Mouse (Mus musculus): ENCODE measurements around the gene A2ml1. TPM values are rescaled to one million over a fixed set of nuclear protein-coding genes. Genes with fewer than 3 reads are reported as not detected.

The A2ml1 gene
- polyA plus RNA-seq, 2 experiments, result not detected

GRCm38 (mm10) chr6:128599555-128599954 is 18.1 kb upstream of the A2ml1 start:
- WGBS, result 61% methylated on average over 4 of the region's 4 CpGs
- Histone ChIP-seq H3K9ac (ENCODE audit: low read depth, low read length, severe bottlenecking) (no peak overlapping the region), H3K36me3 (ENCODE audit: control insufficient read depth, insufficient read depth, low read length) (no peaks in the 10 kb centered on the region), H3K4me2 (replicated peaks; ENCODE audit: low read depth, low read length, severe bottlenecking) (no peak overlapping the region), H3K9me3 (ENCODE audit: control insufficient read depth, low read length) (no peaks in the 10 kb centered on the region), H3K4me1 (ENCODE audit: control insufficient read depth, insufficient read depth, low read length) (peaks cover 2% of the 10 kb centered on the region; the same call in 1 of the 2 replicates), H3K4me3 (replicated peaks; ENCODE audit: low read length) (no peak overlapping the region), H3K27ac (replicated peaks; ENCODE audit: low read depth, low read length) (no peak overlapping the region), H3K27me3 (ENCODE audit: control insufficient read depth, insufficient read depth, low read length) (no peaks in the 10 kb centered on the region)
- no peak for TF ChIP-seq POLR2A (IDR thresholded peaks at IDR 0.05; ENCODE audit: borderline replicate concordance, extremely low read depth, insufficient read depth, insufficient read length)
- ATAC-seq (ENCODE audit: low FRiP score, low read depth), result no peak
- DNase-seq (ENCODE audit: low spot score), result no peak

GRCm38 (mm10) chr6:128598256-128599047 is 17.0 kb upstream of the A2ml1 start:
- Histone ChIP-seq H3K9me3 (ENCODE audit: control insufficient read depth, low read length) (no peaks in the 10 kb centered on the region), H3K4me3 (replicated peaks; ENCODE audit: low read length) (no peak overlapping the region), H3K36me3 (ENCODE audit: control insufficient read depth, insufficient read depth, low read length) (no peaks in the 10 kb centered on the region), H3K27ac (replicated peaks; ENCODE audit: low read depth, low read length) (no peak overlapping the region), H3K27me3 (ENCODE audit: control insufficient read depth, insufficient read depth, low read length) (no peaks in the 10 kb centered on the region), H3K4me2 (replicated peaks; ENCODE audit: low read depth, low read length, severe bottlenecking) (no peak overlapping the region), H3K4me1 (ENCODE audit: control insufficient read depth, insufficient read depth, low read length) (peaks cover 2% of the 10 kb centered on the region; the same call in 1 of the 2 replicates), H3K9ac (ENCODE audit: low read depth, low read length, severe bottlenecking) (no peak overlapping the region)
- TF ChIP-seq POLR2A (IDR thresholded peaks at IDR 0.05; ENCODE audit: borderline replicate concordance, extremely low read depth, insufficient read depth, insufficient read length), result no peak
- ATAC-seq (ENCODE audit: low FRiP score, low read depth) (no peak), DNase-seq (ENCODE audit: low spot score) (no peak)
- WGBS, result 49% methylated on average over 2 of the region's 2 CpGs

- ATAC-seq (ENCODE audit: low FRiP score, low read depth) (peak; percentile 92), DNase-seq (ENCODE audit: low spot score) (peak; percentile 84)
- H3K4me1 ChIP-seq (ENCODE audit: control insufficient read depth, insufficient read depth, low read length), result peaks cover 2% of the 10 kb centered on the region; the same call in 1 of the 2 replicates
- H3K4me3 ChIP-seq (replicated peaks; ENCODE audit: low read length), result peak overlapping the region; percentile 25
- WGBS, result 10% methylated on average over 9 of the region's 9 CpGs
- H3K36me3 ChIP-seq (ENCODE audit: control insufficient read depth, insufficient read depth, low read length), result no peaks in the 10 kb centered on the region
- H3K4me2 ChIP-seq (replicated peaks; ENCODE audit: low read depth, low read length, severe bottlenecking), result peak overlapping the region; percentile 51
- peak overlapping the region; percentile 43; the same call in 1 of the 2 replicates for H3K27ac ChIP-seq (replicated peaks; ENCODE audit: low read depth, low read length)
- no peaks in the 10 kb centered on the region for H3K9me3 ChIP-seq (ENCODE audit: control insufficient read depth, low read length)
- TF ChIP-seq POLR2A (IDR thresholded peaks at IDR 0.05; ENCODE audit: borderline replicate concordance, extremely low read depth, insufficient read depth, insufficient read length), result 0 out of 2 replicates have a peak, but pooled peaks have one; percentile 30
- H3K27me3 ChIP-seq (ENCODE audit: control insufficient read depth, insufficient read depth, low read length), result no peaks in the 10 kb centered on the region
- peak overlapping the region; percentile 50 for H3K9ac ChIP-seq (ENCODE audit: low read depth, low read length, severe bottlenecking)
Observed at GRCm38 (mm10) chr6:128597121-128597522, 15.7 kb upstream of the A2ml1 start.

GRCm38 (mm10) chr6:128594651-128595050 is 13.2 kb upstream of the A2ml1 start:
- Histone ChIP-seq H3K36me3 (ENCODE audit: control insufficient read depth, insufficient read depth, low read length) (no peaks in the 10 kb centered on the region), H3K27ac (replicated peaks; ENCODE audit: low read depth, low read length) (no peak overlapping the region), H3K9me3 (ENCODE audit: control insufficient read depth, low read length) (no peaks in the 10 kb centered on the region), H3K9ac (ENCODE audit: low read depth, low read length, severe bottlenecking) (no peak overlapping the region), H3K4me2 (replicated peaks; ENCODE audit: low read depth, low read length, severe bottlenecking) (no peak overlapping the region), H3K27me3 (ENCODE audit: control insufficient read depth, insufficient read depth, low read length) (no peaks in the 10 kb centered on the region), H3K4me3 (replicated peaks; ENCODE audit: low read length) (no peak overlapping the region), H3K4me1 (ENCODE audit: control insufficient read depth, insufficient read depth, low read length) (peaks cover 2% of the 10 kb centered on the region; the same call in 1 of the 2 replicates)
- 75% methylated on average over 9 of the region's 9 CpGs for WGBS
- no peak for DNase-seq (ENCODE audit: low spot score)
- ATAC-seq (ENCODE audit: low FRiP score, low read depth), result no peak
- TF ChIP-seq POLR2A (IDR thresholded peaks at IDR 0.05; ENCODE audit: borderline replicate concordance, extremely low read depth, insufficient read depth, insufficient read length), result no peak

GRCm38 (mm10) chr6:128589426-128589825 is 8.0 kb upstream of the A2ml1 start:
- H3K9me3 ChIP-seq (ENCODE audit: control insufficient read depth, low read length), result no peaks in the 10 kb centered on the region
- no peak overlapping the region for H3K4me2 ChIP-seq (replicated peaks; ENCODE audit: low read depth, low read length, severe bottlenecking)
- DNase-seq (ENCODE audit: low spot score) (no peak), ATAC-seq (ENCODE audit: low FRiP score, low read depth) (no peak)
- H3K27me3 ChIP-seq (ENCODE audit: control insufficient read depth, insufficient read depth, low read length), result no peaks in the 10 kb centered on the region
- H3K36me3 ChIP-seq (ENCODE audit: control insufficient read depth, insufficient read depth, low read length), result no peaks in the 10 kb centered on the region
- no peak overlapping the region for H3K27ac ChIP-seq (replicated peaks; ENCODE audit: low read depth, low read length)
- no peak overlapping the region for H3K4me3 ChIP-seq (replicated peaks; ENCODE audit: low read length)
- no peaks in the 10 kb centered on the region for H3K4me1 ChIP-seq (ENCODE audit: control insufficient read depth, insufficient read depth, low read length)
- WGBS, result 74% methylated on average over 4 of the region's 4 CpGs
- TF ChIP-seq POLR2A (IDR thresholded peaks at IDR 0.05; ENCODE audit: borderline replicate concordance, extremely low read depth, insufficient read depth, insufficient read length), result no peak
- H3K9ac ChIP-seq (ENCODE audit: low read depth, low read length, severe bottlenecking), result no peak overlapping the region

Measured in limb, embryonic 14.5 days (tissue).